Mouse (Mus musculus): ENCODE measurements around the gene Gm49387.

The Gm49387 gene

GRCm38 (mm10) chr14:31641506-31642155, 953 bp upstream of the Gm49387 start:
- no peak for DNase-seq (ENCODE audit: low spot score in 2 of 2)

- peak; percentile 88 to 89 for DNase-seq (ENCODE audit: low spot score in 2 of 2)
These were observed 320 bp upstream of the Gm49387 start, which contains the start of the genes Btd and Hacl1 for GRCm38 (mm10) chr14:31640890-31641505. Gene Btd (plus strand): TSS chr14:31641028. Gene Hacl1 (minus strand): TSS chr14:31641286.

GRCm38 (mm10) chr14:31630677-31631076, 10.0 kb downstream of the Gm49387 start:
- DNase-seq (ENCODE audit: low spot score in 2 of 2) = no peak

- no peak for DNase-seq (ENCODE audit: low spot score in 2 of 2)
These were observed 17.9 kb downstream of the Gm49387 start for GRCm38 (mm10) chr14:31622748-31623147.

- DNase-seq (ENCODE audit: low spot score in 2 of 2) = no peak
These were observed 20.0 kb downstream of the Gm49387 start for GRCm38 (mm10) chr14:31620591-31621223.

GRCm38 (mm10) chr14:31617997-31618396, 22.7 kb downstream of the Gm49387 start:
- DNase-seq (ENCODE audit: low spot score in 2 of 2) = no peak

- DNase-seq (ENCODE audit: low spot score in 2 of 2) = no peak
These were observed 23.5 kb downstream of the Gm49387 start for GRCm38 (mm10) chr14:31617204-31617603.

GRCm38 (mm10) chr14:31613671-31614070, 27.0 kb downstream of the Gm49387 start:
- DNase-seq (ENCODE audit: low spot score in 2 of 2) = no peak

- no peak for DNase-seq (ENCODE audit: low spot score in 2 of 2)
These were observed 28.7 kb downstream of the Gm49387 start for GRCm38 (mm10) chr14:31611986-31612385.

- DNase-seq (ENCODE audit: low spot score in 2 of 2) = peak in 1 of 2 experiments; percentile 59
These were observed 35.2 kb downstream of the Gm49387 start for GRCm38 (mm10) chr14:31605514-31605913.

- DNase-seq (ENCODE audit: low spot score in 2 of 2) = peak in 1 of 2 experiments; percentile 58
These were observed 35.8 kb downstream of the Gm49387 start for GRCm38 (mm10) chr14:31604916-31605315.

GRCm38 (mm10) chr14:31602616-31602979, 38.1 kb downstream of the Gm49387 start:
- DNase-seq (ENCODE audit: low spot score in 2 of 2) = peak; percentile 21 to 60

- DNase-seq (ENCODE audit: low spot score in 2 of 2) = no peak
These were observed 38.6 kb downstream of the Gm49387 start for GRCm38 (mm10) chr14:31601908-31602615.

- peak in 1 of 2 experiments; percentile 58 for DNase-seq (ENCODE audit: low spot score in 2 of 2)
These were observed 43.2 kb downstream of the Gm49387 start for GRCm38 (mm10) chr14:31597446-31597845.

- peak; percentile 17 to 59 for DNase-seq (ENCODE audit: low spot score in 2 of 2)
These were observed 44.3 kb downstream of the Gm49387 start for GRCm38 (mm10) chr14:31596408-31596807.

GRCm38 (mm10) chr14:31594693-31595092, 46.0 kb downstream of the Gm49387 start:
- peak in 1 of 2 experiments; percentile 57 for DNase-seq (ENCODE audit: low spot score in 2 of 2)

- no peak for DNase-seq (ENCODE audit: low spot score in 2 of 2)
These were observed 47.6 kb downstream of the Gm49387 start for GRCm38 (mm10) chr14:31593036-31593435.

GRCm38 (mm10) chr14:31591243-31591642, 49.4 kb downstream of the Gm49387 start, which contains the start of gene Colq:
Gene Colq (minus strand): TSS chr14:31591343.
- no peak for DNase-seq (ENCODE audit: low spot score in 2 of 2)

- DNase-seq (ENCODE audit: low spot score in 2 of 2) = no peak
These were observed 54.2 kb downstream of the Gm49387 start for GRCm38 (mm10) chr14:31586451-31586850.

- no peak for DNase-seq (ENCODE audit: low spot score in 2 of 2)
These were observed 57.6 kb downstream of the Gm49387 start for GRCm38 (mm10) chr14:31583082-31583481.

GRCm38 (mm10) chr14:31577966-31578735, 62.5 kb downstream of the Gm49387 start:
- DNase-seq (ENCODE audit: low spot score in 2 of 2) = no peak
